Mouse (Mus musculus) adrenal gland, postnatal 0 days (tissue): ENCODE data around the gene Rep15. TPM values are rescaled to one million over a fixed set of nuclear protein-coding genes. Genes with fewer than 3 reads are reported as not detected.

Experiments
- polyA plus RNA-seq: library from polyadenylated mRNA; unstranded; fragments of >200 nt; fragmentation: Nextera tagmentation; extraction: Ambion mirVana; gene quantifications from 2 replicates; pipeline ENCODE4 v1.2.1, GENCODE M21; 2015

Gene Rep15
- 0.41 and 0.84 TPM in 2 replicates for polyA plus RNA-seq

DNA sequence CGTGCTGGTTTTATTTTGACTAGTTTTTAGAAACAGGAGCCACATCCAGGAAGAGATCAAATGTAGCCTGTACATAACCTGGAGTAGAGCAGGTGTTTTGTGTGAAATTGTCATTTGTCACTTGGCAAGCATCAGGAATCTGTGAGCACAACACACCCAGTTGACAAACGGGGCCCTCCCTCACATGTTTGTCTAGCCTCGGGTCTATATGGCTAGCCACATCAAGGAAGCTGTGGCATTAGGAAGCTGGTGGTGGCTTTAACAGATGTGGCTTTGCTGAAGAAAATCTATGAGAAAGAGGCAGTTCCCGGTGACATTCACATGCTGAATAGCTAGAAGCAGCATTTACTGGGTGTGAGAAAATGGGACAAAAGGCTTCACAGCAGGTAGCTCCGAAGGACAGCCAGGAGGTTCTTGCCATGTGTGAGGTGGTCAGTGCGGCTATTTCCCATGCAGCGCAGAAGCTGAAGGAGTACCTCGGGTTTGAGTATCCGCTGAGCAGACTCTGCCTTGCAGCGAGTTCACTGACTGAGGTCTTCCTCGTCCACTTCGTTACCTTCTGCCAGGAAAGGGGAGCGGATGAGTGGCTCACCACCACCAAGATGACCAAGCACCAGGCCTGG is at the start of gene Rep15:
TSS of gene Rep15 (plus strand) at position 282 of the 623 bp plus-strand sequence.

DNA sequence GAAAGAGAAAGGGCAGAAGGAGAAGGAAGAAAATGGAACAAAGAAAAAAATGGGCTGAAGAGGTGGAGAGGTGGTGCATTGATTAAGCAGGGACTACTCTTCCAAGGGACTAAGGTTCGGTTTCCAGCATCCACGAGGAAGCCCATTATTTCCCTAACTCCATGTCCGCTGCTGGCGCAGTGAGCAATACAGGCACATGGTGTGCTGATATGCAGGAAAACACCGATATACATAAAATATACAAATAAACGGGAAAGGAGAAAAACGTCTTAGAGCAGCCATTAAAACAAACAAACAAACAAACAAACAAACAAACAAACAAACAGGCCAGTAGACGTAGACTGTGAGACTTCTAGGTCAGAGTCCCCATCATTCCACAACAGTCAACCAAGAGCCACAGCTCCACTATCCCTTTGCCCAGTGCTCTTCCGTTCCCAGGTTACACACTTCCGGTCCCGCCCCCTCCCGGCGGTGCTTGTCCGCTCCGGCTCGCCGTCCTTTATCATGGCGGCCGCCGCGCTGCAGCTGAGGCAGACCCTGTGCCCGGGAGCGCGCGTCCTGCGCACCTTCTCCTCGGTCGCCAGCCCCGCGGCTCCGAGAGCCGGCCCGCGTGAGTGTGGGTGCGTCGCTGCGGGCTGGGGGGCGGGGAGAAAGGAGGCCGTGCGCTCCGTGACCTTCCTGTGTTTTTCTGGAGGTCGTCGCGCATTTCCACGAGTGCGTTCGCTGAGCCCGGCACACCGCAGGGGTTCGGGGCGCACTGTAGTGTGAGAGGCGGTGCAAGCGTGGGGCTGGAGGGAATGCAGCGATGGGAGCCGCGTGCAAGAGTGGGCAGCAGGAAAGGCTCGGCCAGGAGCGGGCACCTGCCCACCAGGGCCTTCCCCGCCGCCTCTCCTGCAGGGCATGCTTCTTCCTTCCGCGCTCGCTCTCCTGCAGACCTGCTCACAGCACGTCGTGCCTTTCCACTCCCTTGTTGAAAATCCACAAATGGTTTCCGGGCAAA is 10.2 kb downstream of the Rep15 start, which contains the start of gene Mrps35:
TSS of gene Mrps35 (plus strand) at position 474 of the 1,000 bp plus-strand sequence.

Other genes with a start within 250 kb of the Rep15 start
- 2.2 and 3.0 TPM in 2 replicates for gene Arntl2, start 236.5 kb upstream of the Rep15 start, polyA plus RNA-seq
- not detected in 2 replicates for gene Smco2, start 182.5 kb upstream of the Rep15 start, polyA plus RNA-seq
- gene Ppfibp1, start 144.1 kb upstream of the Rep15 start, polyA plus RNA-seq, result 27.3 and 43.5 TPM in 2 replicates
- 0.19 TPM in 1 of 2 replicates, not detected in the other for gene 1700034J05Rik, start 78.2 kb upstream of the Rep15 start, polyA plus RNA-seq
- 71.5 and 102 TPM in 2 replicates for gene Mrps35, start 10.2 kb downstream of the Rep15 start, polyA plus RNA-seq
- gene Mansc4, start 54.4 kb downstream of the Rep15 start, polyA plus RNA-seq, result 0.98 and 1.4 TPM in 2 replicates
- 4.9 and 7.0 TPM in 2 replicates for gene Klhl42, start 58.8 kb downstream of the Rep15 start, polyA plus RNA-seq
- 2.2 and 4.8 TPM in 2 replicates for gene Pthlh, start 231.6 kb downstream of the Rep15 start, polyA plus RNA-seq